Mouse (Mus musculus) brain, embryonic 14.5 days (tissue): ENCODE data around the gene Naa25.

ENCODE experiments used
- CTCF ChIP-seq: fragments of 200-500 bp; IDR thresholded peaks from 2 replicates; pipeline ENCODE4 v1.5.1; 2012; ENCODE audit warnings: inconsistent platforms, mild to moderate bottlenecking, moderate library complexity, borderline replicate concordance; ENCODE audit not compliant: insufficient read depth, insufficient read length; ENCODE audit errors: extremely low read depth
- POLR2A ChIP-seq: fragments of 200-500 bp; IDR thresholded peaks from 2 replicates; pipeline ENCODE4 v1.6.1; 2012; ENCODE audit warnings: mild to moderate bottlenecking, inconsistent platforms, borderline replicate concordance; ENCODE audit not compliant: poor library complexity, insufficient read depth, insufficient read length, severe bottlenecking; ENCODE audit errors: extremely low read depth

- TF ChIP-seq CTCF, result no peak
- TF ChIP-seq POLR2A, result no peak
These were observed 1.8 kb downstream of the Naa25 start for GRCm38 (mm10) chr5:121399540-121399939.
